Mouse (Mus musculus) forebrain, embryonic 11.5 days (tissue): ENCODE measurements at regions not wholly inside any gene's neighbourhood (a gene's known extent, or its start where the extent isn't known, plus 50 kb on each side); places are given as distances from the start of the nearest gene placed in this dataset.

Experiments
- ATAC-seq: fragments of 200-750 bp; cut with Nextera tagmentation; replicated peaks from 2 replicates; pipeline ENCODE4 v1.8.0; 2017; ENCODE audit warnings: moderate TSS enrichment; ENCODE audit not compliant: low FRiP score
- DNase-seq: peaks from one replicate; pipeline ENCODE4 v3.0.0-alpha.2; 2017; ENCODE audit warnings: low spot score
- H3K27ac ChIP-seq: fragments of 300-500 bp; sonication (generic); 2 replicates; pipeline ENCODE4 v1.5.1; 2014; ENCODE audit warnings: low read depth, low read length
- H3K27me3 ChIP-seq: fragments of 300-500 bp; sonication (generic); 2 replicates; pipeline ENCODE4 v1.6.1; 2014; ENCODE audit warnings: mild to moderate bottlenecking, low read length, mixed read lengths; ENCODE audit not compliant: control insufficient read depth, insufficient read depth
- H3K36me3 ChIP-seq: fragments of 300-500 bp; sonication (generic); 2 replicates; pipeline ENCODE4 v1.6.1; 2014; ENCODE audit warnings: mild to moderate bottlenecking, low read length, moderate library complexity, mixed read lengths; ENCODE audit not compliant: control insufficient read depth, insufficient read depth
- H3K4me1 ChIP-seq: fragments of 300-500 bp; sonication (generic); replicated peaks from 2 replicates; pipeline ENCODE4 v1.6.1; 2014; ENCODE audit warnings: low read length, mixed read lengths; ENCODE audit not compliant: control insufficient read depth, insufficient read depth
- H3K4me2 ChIP-seq: fragments of 300-500 bp; sonication (generic); 2 replicates; pipeline ENCODE4 v1.6.1; 2014; ENCODE audit warnings: low read depth, mild to moderate bottlenecking, low read length, moderate library complexity, mixed read lengths; ENCODE audit not compliant: severe bottlenecking
- H3K4me3 ChIP-seq: fragments of 300-500 bp; sonication (generic); 2 replicates; pipeline ENCODE4 v1.5.1; 2014; ENCODE audit warnings: low read depth, low read length
- H3K9ac ChIP-seq: fragments of 300-500 bp; sonication (generic); 2 replicates; pipeline ENCODE4 v1.6.1; 2014; ENCODE audit warnings: low read length
- H3K9me3 ChIP-seq: fragments of 300-500 bp; sonication (generic); 2 replicates; pipeline ENCODE4 v1.6.1; 2016; ENCODE audit warnings: low read length, mixed read lengths; ENCODE audit not compliant: control insufficient read depth
- WGBS: fragments of 180-500 bp; shearing (Covaris S2); extraction: QIAGEN DNeasy Blood & Tissue Kit; methylation state at CpG from one replicate; pipeline ENCODE4 v1.1.7; 2014; 5-methylcytosine and 5-hydroxymethylcytosine counted together

GRCm38 (mm10) chr1:138674199-138674598, 54.3 kb upstream of the Nek7 start:
- Histone ChIP-seq H3K4me3 (no peak overlapping the region), H3K36me3 (no peaks in the 10 kb centered on the region), H3K27ac (no peak overlapping the region), H3K9ac (no peak overlapping the region), H3K27me3 (no peaks in the 10 kb centered on the region), H3K9me3 (no peaks in the 10 kb centered on the region), H3K4me1 (no peaks in the 10 kb centered on the region), H3K4me2 (no peak overlapping the region)
- 93% methylated on average over 4 of the region's 4 CpGs for WGBS
- DNase-seq: no peak
- ATAC-seq: no peak
